15 mouse cellular contexts compared by ENCODE assay signal in the genomic region with DNA sequence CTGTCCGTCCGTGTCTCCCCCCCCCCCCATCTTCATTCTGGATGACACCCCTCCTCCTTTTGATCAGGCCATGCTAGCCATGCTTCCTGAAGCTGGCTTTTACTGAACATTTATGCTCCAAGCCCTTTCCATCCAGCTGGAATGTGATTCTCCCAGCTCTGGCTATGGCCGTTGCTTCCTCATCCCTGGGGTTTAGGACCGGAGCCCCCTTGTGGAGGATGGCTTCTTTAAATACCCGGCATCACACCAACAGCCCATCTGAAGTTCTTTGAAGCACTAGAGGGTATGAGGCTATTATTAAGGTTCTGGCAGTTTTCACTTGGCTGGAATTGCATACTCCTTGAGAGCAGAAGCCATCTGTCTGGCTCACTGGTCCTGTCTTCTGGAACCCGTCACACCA. TPM values are rescaled to one million over a fixed set of nuclear protein-coding genes. Genes with fewer than 3 reads are reported as not detected.
DNase-seq lines count a peak whose midpoint lies in the region; ATAC-seq and TF ChIP-seq lines count a peak whose summit lies in the region.
"Had no signal": no experiment of that assay in that cellular context is flagged by ENCODE, and none has a peak within 500 bp of the region (broad histone marks: within the 10 kb centered on the region; RNA-seq: fewer than 3 reads in every experiment).

No protein-coding gene starts in this region.

- DNase-seq in forebrain, embryonic 14.5 days (ENCODE audit: low spot score), result peak; percentile 35
- peak; percentile 54 to 60 for DNase-seq in kidney, postnatal 4 days
- DNase-seq in midbrain, postnatal 0 days (ENCODE audit: low spot score), result peak; percentile 15
- DNase-seq in retina, postnatal 1 day, result peak; percentile 41
- DNase-seq in adrenal gland, adult 8-10 months, result no peak
- DNase-seq: thymus, postnatal 4 days had no signal

- H3K27me3 ChIP-seq in forebrain, embryonic 14.5 days (replicated peaks; ENCODE audit: control insufficient read depth, insufficient read depth, low read length), result no peaks in the 10 kb centered on the region
- H3K27me3 ChIP-seq in forebrain, embryonic 15.5 days, result no peaks in the 10 kb centered on the region
- 0 out of 2 replicates have a peak, but pooled peaks cover 8% of the 10 kb centered on the region for H3K27me3 ChIP-seq in kidney, embryonic 15.5 days
- H3K27me3 ChIP-seq in midbrain, postnatal 0 days (ENCODE audit: insufficient read depth, low read length), result peaks cover 3% of the 10 kb centered on the region; the same call in 1 of the 2 replicates
- no peaks in the 10 kb centered on the region for H3K27me3 ChIP-seq in midbrain, embryonic 16.5 days (ENCODE audit: control insufficient read depth, insufficient read depth, low read depth, low read length)
- H3K27me3 ChIP-seq: forebrain, embryonic 13.5 days had no signal

- no peak overlapping the region for H3K4me2 ChIP-seq in forebrain, embryonic 14.5 days (ENCODE audit: low read length)
- no peak overlapping the region for H3K4me2 ChIP-seq in forebrain, embryonic 15.5 days (replicated peaks)
- H3K4me2 ChIP-seq in kidney, embryonic 15.5 days, result no peak overlapping the region
- no peak overlapping the region for H3K4me2 ChIP-seq in midbrain, postnatal 0 days (ENCODE audit: low read depth, low read length, poor library complexity, severe bottlenecking)
- H3K4me2 ChIP-seq in midbrain, embryonic 16.5 days (ENCODE audit: low read length), result no peak overlapping the region
- H3K4me2 ChIP-seq: forebrain, embryonic 13.5 days; hindbrain, embryonic 14.5 days had no signal

- ATAC-seq in forebrain, embryonic 14.5 days, result no peak
- ATAC-seq in forebrain, embryonic 15.5 days (replicated peaks), result no peak
- ATAC-seq in kidney, embryonic 15.5 days (replicated peaks; ENCODE audit: low FRiP score), result no peak
- no peak for ATAC-seq in midbrain, postnatal 0 days (ENCODE audit: low FRiP score)
- ATAC-seq in midbrain, embryonic 16.5 days, result no peak
- ATAC-seq: forebrain, embryonic 13.5 days had no signal

- no peak overlapping the region for H3K27ac ChIP-seq in forebrain, embryonic 14.5 days (ENCODE audit: low read depth, low read length)
- no peak overlapping the region for H3K27ac ChIP-seq in forebrain, embryonic 15.5 days (replicated peaks)
- no peak overlapping the region for H3K27ac ChIP-seq in kidney, embryonic 15.5 days
- H3K27ac ChIP-seq in midbrain, postnatal 0 days (ENCODE audit: low read depth, low read length), result no peak overlapping the region
- no peak overlapping the region for H3K27ac ChIP-seq in midbrain, embryonic 16.5 days (ENCODE audit: low read length)
- H3K27ac ChIP-seq: forebrain, embryonic 13.5 days; hindbrain, embryonic 14.5 days had no signal

- no peaks in the 10 kb centered on the region for H3K9me3 ChIP-seq in forebrain, embryonic 14.5 days (replicated peaks; ENCODE audit: control insufficient read depth, low read length)
- H3K9me3 ChIP-seq in forebrain, embryonic 15.5 days, result no peaks in the 10 kb centered on the region
- no peaks in the 10 kb centered on the region for H3K9me3 ChIP-seq in kidney, embryonic 15.5 days (replicated peaks)
- no peaks in the 10 kb centered on the region for H3K9me3 ChIP-seq in midbrain, postnatal 0 days (ENCODE audit: low read length)
- H3K9me3 ChIP-seq in midbrain, embryonic 16.5 days (replicated peaks; ENCODE audit: control insufficient read depth, low read length, poor library complexity, severe bottlenecking), result no peaks in the 10 kb centered on the region
- H3K9me3 ChIP-seq: forebrain, embryonic 13.5 days; megakaryocyte, embryonic 14.5 days had no signal

- no peaks in the 10 kb centered on the region for H3K36me3 ChIP-seq in forebrain, embryonic 14.5 days (ENCODE audit: control insufficient read depth, insufficient read depth, low read length)
- no peaks in the 10 kb centered on the region for H3K36me3 ChIP-seq in forebrain, embryonic 15.5 days
- no peaks in the 10 kb centered on the region for H3K36me3 ChIP-seq in kidney, embryonic 15.5 days
- no peaks in the 10 kb centered on the region for H3K36me3 ChIP-seq in midbrain, postnatal 0 days (ENCODE audit: insufficient read depth, low read length)
- H3K36me3 ChIP-seq in midbrain, embryonic 16.5 days (ENCODE audit: control insufficient read depth, insufficient read depth, low read length), result no peaks in the 10 kb centered on the region

- no peak overlapping the region for H3K9ac ChIP-seq in forebrain, embryonic 14.5 days (ENCODE audit: low read length)
- no peak overlapping the region for H3K9ac ChIP-seq in forebrain, embryonic 15.5 days (replicated peaks)
- H3K9ac ChIP-seq in kidney, embryonic 15.5 days, result no peak overlapping the region
- no peak overlapping the region for H3K9ac ChIP-seq in midbrain, postnatal 0 days (replicated peaks; ENCODE audit: low read length, poor library complexity, severe bottlenecking)
- no peak overlapping the region for H3K9ac ChIP-seq in midbrain, embryonic 16.5 days (ENCODE audit: low read depth, low read length)
- H3K9ac ChIP-seq: forebrain, embryonic 13.5 days; hindbrain, embryonic 14.5 days had no signal

- 46% methylated on average over 6 of the region's 6 CpGs for whole genome bisulfite sequencing in forebrain, embryonic 14.5 days
- 66% methylated on average over 6 of the region's 6 CpGs for WGBS in forebrain, embryonic 15.5 days
- 52% methylated on average over 6 of the region's 6 CpGs for WGBS in kidney, embryonic 15.5 days
- 59% methylated on average over 6 of the region's 6 CpGs for WGBS in midbrain, postnatal 0 days
- WGBS in midbrain, embryonic 16.5 days, result 42% methylated on average over 4 of the region's 6 CpGs

- peak; percentile 48 for TF ChIP-seq CTCF in midbrain, postnatal 0 days (IDR thresholded peaks at IDR 0.05)

- no peak overlapping the region for H3K4me3 ChIP-seq in forebrain, embryonic 14.5 days (ENCODE audit: low read depth, low read length)
- H3K4me3 ChIP-seq in forebrain, embryonic 15.5 days, result no peak overlapping the region
- H3K4me3 ChIP-seq in kidney, embryonic 15.5 days (replicated peaks), result no peak overlapping the region
- no peak overlapping the region for H3K4me3 ChIP-seq in midbrain, postnatal 0 days (ENCODE audit: low read depth, low read length)
- H3K4me3 ChIP-seq in midbrain, embryonic 16.5 days (ENCODE audit: low read depth, low read length), result no peak overlapping the region
- H3K4me3 ChIP-seq: forebrain, embryonic 13.5 days; megakaryocyte, embryonic 14.5 days had no signal

- H3K4me1 ChIP-seq in forebrain, embryonic 14.5 days (ENCODE audit: control insufficient read depth, insufficient read depth, low read length), result no peaks in the 10 kb centered on the region
- H3K4me1 ChIP-seq in forebrain, embryonic 15.5 days, result no peaks in the 10 kb centered on the region
- peaks cover 4% of the 10 kb centered on the region for H3K4me1 ChIP-seq in kidney, embryonic 15.5 days
- no peaks in the 10 kb centered on the region for H3K4me1 ChIP-seq in midbrain, postnatal 0 days (ENCODE audit: insufficient read depth, low read length)
- H3K4me1 ChIP-seq in midbrain, embryonic 16.5 days (ENCODE audit: control insufficient read depth, insufficient read depth, low read length), result no peaks in the 10 kb centered on the region
- H3K4me1 ChIP-seq: forebrain, embryonic 13.5 days had no signal

RNA-seq across cellular contexts. Expression of gene Krt7, which starts 10.1 kb away (rescaled TPM):
- polyA plus RNA-seq in forebrain, embryonic 14.5 days (2014; fragmentation: Nextera tagmentation; extraction: Ambion mirVana), result 0.66 and 0.75 TPM in 2 replicates
- polyA plus RNA-seq in forebrain, embryonic 15.5 days (2015; fragmentation: Nextera tagmentation; extraction: Ambion mirVana), result 0.26 and 0.46 TPM in 2 replicates
- 69.4 and 73.4 TPM in 2 replicates for polyA plus RNA-seq in kidney, embryonic 15.5 days (2015; fragmentation: Nextera tagmentation; extraction: Ambion mirVana)
- total RNA-seq in midbrain, postnatal 0 days (2014; rRNA removed), result 0.49 and 0.52 TPM in 2 replicates
- 0.20 and 0.82 TPM in 2 replicates for polyA plus RNA-seq in midbrain, postnatal 0 days (2015; fragmentation: Nextera tagmentation; extraction: Ambion mirVana)
- 0.34 and 1.1 TPM in 2 replicates for polyA plus RNA-seq in midbrain, embryonic 16.5 days (2015; fragmentation: Nextera tagmentation; extraction: Ambion mirVana)
- 1 to 10 TPM; 1.1 to 3.2 (median 1.5) TPM for total RNA-seq in adrenal gland, adult 8-10 months (2022)

RNA-seq across cellular contexts. Expression of gene Krt87, which starts 17.7 kb away (rescaled TPM):
- 0.12 TPM in 1 of 2 replicates, not detected in the other for polyA plus RNA-seq in forebrain, embryonic 14.5 days (2014; fragmentation: Nextera tagmentation; extraction: Ambion mirVana)
- 0.09 and 0.10 TPM in 2 replicates for polyA plus RNA-seq in forebrain, embryonic 15.5 days (2015; fragmentation: Nextera tagmentation; extraction: Ambion mirVana)
- polyA plus RNA-seq in kidney, embryonic 15.5 days (2015; fragmentation: Nextera tagmentation; extraction: Ambion mirVana), result not detected in 2 replicates
- 0.76 and 1.2 TPM in 2 replicates for total RNA-seq in midbrain, postnatal 0 days (2014; rRNA removed)
- polyA plus RNA-seq in midbrain, postnatal 0 days (2015; fragmentation: Nextera tagmentation; extraction: Ambion mirVana), result 0.76 and 0.84 TPM in 2 replicates
- polyA plus RNA-seq in midbrain, embryonic 16.5 days (2015; fragmentation: Nextera tagmentation; extraction: Ambion mirVana), result 0.35 and 0.70 TPM in 2 replicates
- total RNA-seq in adrenal gland, adult 8-10 months (2022), result under 1 TPM in 1 of 4 experiments, not detected in 3; 0.17 TPM
- polyA plus RNA-seq: forebrain, embryonic 13.5 days had no signal

RNA-seq across cellular contexts. Expression of gene Krt88, which starts 26.6 kb away (rescaled TPM):
- not detected in 2 replicates for polyA plus RNA-seq in forebrain, embryonic 14.5 days (2014; fragmentation: Nextera tagmentation; extraction: Ambion mirVana)
- polyA plus RNA-seq in forebrain, embryonic 15.5 days (2015; fragmentation: Nextera tagmentation; extraction: Ambion mirVana), result not detected in 2 replicates
- 0.17 and 0.18 TPM in 2 replicates for polyA plus RNA-seq in kidney, embryonic 15.5 days (2015; fragmentation: Nextera tagmentation; extraction: Ambion mirVana)
- total RNA-seq in midbrain, postnatal 0 days (2014; rRNA removed), result not detected in 2 replicates
- polyA plus RNA-seq in midbrain, postnatal 0 days (2015; fragmentation: Nextera tagmentation; extraction: Ambion mirVana), result not detected in 2 replicates
- not detected in 2 replicates for polyA plus RNA-seq in midbrain, embryonic 16.5 days (2015; fragmentation: Nextera tagmentation; extraction: Ambion mirVana)
- total RNA-seq in adrenal gland, adult 8-10 months (2022), result not detected
- total RNA-seq: common myeloid progenitor, adult 5-6 weeks had no signal
- polyA plus RNA-seq: forebrain, embryonic 13.5 days; hindbrain, embryonic 14.5 days; limb, embryonic 14.5 days had no signal

RNA-seq across cellular contexts. Expression of gene Krt81, which starts 42.6 kb away (rescaled TPM):
- not detected in 2 replicates for polyA plus RNA-seq in forebrain, embryonic 14.5 days (2014; fragmentation: Nextera tagmentation; extraction: Ambion mirVana)
- not detected in 2 replicates for polyA plus RNA-seq in forebrain, embryonic 15.5 days (2015; fragmentation: Nextera tagmentation; extraction: Ambion mirVana)
- polyA plus RNA-seq in kidney, embryonic 15.5 days (2015; fragmentation: Nextera tagmentation; extraction: Ambion mirVana), result not detected in 2 replicates
- total RNA-seq in midbrain, postnatal 0 days (2014; rRNA removed), result 0.28 and 0.49 TPM in 2 replicates
- polyA plus RNA-seq in midbrain, postnatal 0 days (2015; fragmentation: Nextera tagmentation; extraction: Ambion mirVana), result 0.17 TPM in 1 of 2 replicates, not detected in the other
- 0.28 TPM in 1 of 2 replicates, not detected in the other for polyA plus RNA-seq in midbrain, embryonic 16.5 days (2015; fragmentation: Nextera tagmentation; extraction: Ambion mirVana)
- total RNA-seq in adrenal gland, adult 8-10 months (2022), result not detected
- total RNA-seq: common myeloid progenitor, adult 5-6 weeks had no signal
- polyA plus RNA-seq: forebrain, embryonic 13.5 days; gonadal fat pad, adult 2 months; hindbrain, embryonic 14.5 days; limb, embryonic 14.5 days had no signal

RNA-seq across cellular contexts. Expression of gene Krt80, which starts 50.9 kb away (rescaled TPM):
- polyA plus RNA-seq in forebrain, embryonic 14.5 days (2014; fragmentation: Nextera tagmentation; extraction: Ambion mirVana), result not detected in 2 replicates
- 0.08 TPM in 1 of 2 replicates, not detected in the other for polyA plus RNA-seq in forebrain, embryonic 15.5 days (2015; fragmentation: Nextera tagmentation; extraction: Ambion mirVana)
- polyA plus RNA-seq in kidney, embryonic 15.5 days (2015; fragmentation: Nextera tagmentation; extraction: Ambion mirVana), result 1.6 and 2.3 TPM in 2 replicates
- 0.09 and 1.0 TPM in 2 replicates for total RNA-seq in midbrain, postnatal 0 days (2014; rRNA removed)
- 0.16 and 0.33 TPM in 2 replicates for polyA plus RNA-seq in midbrain, postnatal 0 days (2015; fragmentation: Nextera tagmentation; extraction: Ambion mirVana)
- polyA plus RNA-seq in midbrain, embryonic 16.5 days (2015; fragmentation: Nextera tagmentation; extraction: Ambion mirVana), result 0.10 TPM in 2 replicates
- total RNA-seq in adrenal gland, adult 8-10 months (2022), result 1 to 10 TPM; 7.0 to 9.8 (median 8.1) TPM

Comparison
In these comparisons a context has a peak if more than half of its experiments do, and no peak if none do; other contexts are left out.
1. RNA of gene Krt7, which starts 10.1 kb away (polyA plus RNA-seq): 69.4 to 73.4 TPM in kidney, embryonic 15.5 days; 0.34 to 1.1 TPM in midbrain, embryonic 16.5 days, 0.66 to 0.75 TPM in forebrain, embryonic 14.5 days, 0.26 to 0.46 TPM in forebrain, embryonic 15.5 days and 0.20 to 0.82 TPM in midbrain, postnatal 0 days; every median in the first group is over 10 times any median in the second.